Mouse (Mus musculus) midbrain, embryonic 13.5 days (tissue): ENCODE measurements around the gene Aar2. TPM values are rescaled to one million over a fixed set of nuclear protein-coding genes. Genes with fewer than 3 reads are reported as not detected.
"Not testable (repeated sequence)": the region's sequence is repeated elsewhere in the genome, so short reads cannot be mapped to it uniquely, and the experiment has no call there.

Source experiments
- ATAC-seq: fragments of 200-750 bp; cut with Nextera tagmentation; 2 replicates; pipeline ENCODE4 v1.8.0; 2017; ENCODE audit warnings: mild to moderate bottlenecking, moderate TSS enrichment, moderate library complexity
- H3K27ac ChIP-seq: fragments of 300-500 bp; sonication (generic); 2 replicates; pipeline ENCODE4 v1.5.1; 2015; ENCODE audit warnings: inconsistent platforms, mild to moderate bottlenecking, moderate library complexity
- H3K27me3 ChIP-seq: fragments of 300-500 bp; sonication (generic); 2 replicates; pipeline ENCODE4 v1.6.1; 2015; ENCODE audit warnings: mild to moderate bottlenecking, inconsistent platforms
- H3K36me3 ChIP-seq: fragments of 300-500 bp; sonication (generic); 2 replicates; pipeline ENCODE4 v1.6.1; 2015; ENCODE audit warnings: mild to moderate bottlenecking, inconsistent platforms
- H3K4me1 ChIP-seq: fragments of 300-500 bp; sonication (generic); replicated peaks from 2 replicates; pipeline ENCODE4 v1.6.1; 2015; ENCODE audit warnings: inconsistent platforms
- H3K4me2 ChIP-seq: fragments of 300-500 bp; sonication (generic); replicated peaks from 2 replicates; pipeline ENCODE4 v1.6.1; 2015; ENCODE audit warnings: moderate library complexity, mild to moderate bottlenecking, inconsistent platforms
- H3K4me3 ChIP-seq: fragments of 300-500 bp; sonication (generic); replicated peaks from 2 replicates; pipeline ENCODE4 v1.5.1; 2015; ENCODE audit warnings: mild to moderate bottlenecking, inconsistent platforms
- H3K9ac ChIP-seq: fragments of 300-500 bp; sonication (generic); replicated peaks from 2 replicates; pipeline ENCODE4 v1.6.1; 2015; ENCODE audit warnings: mild to moderate bottlenecking, inconsistent platforms
- H3K9me3 ChIP-seq: fragments of 300-500 bp; sonication (generic); 2 replicates; pipeline ENCODE4 v1.6.1; 2016; ENCODE audit warnings: mild to moderate bottlenecking, inconsistent platforms
- WGBS: fragments of 180-500 bp; shearing (Covaris S2); methylation state at CpG from one replicate; pipeline ENCODE4 v1.1.7; 2015; 5-methylcytosine and 5-hydroxymethylcytosine counted together
- polyA plus RNA-seq: library from polyadenylated mRNA; unstranded; fragments of >200 nt; fragmentation: Nextera tagmentation; extraction: Ambion mirVana; gene quantifications from 2 replicates; pipeline ENCODE4 v1.2.1, GENCODE M21; 2015

The Aar2 gene
- polyA plus RNA-seq, result 46.5 and 48.2 TPM in 2 replicates

DNA sequence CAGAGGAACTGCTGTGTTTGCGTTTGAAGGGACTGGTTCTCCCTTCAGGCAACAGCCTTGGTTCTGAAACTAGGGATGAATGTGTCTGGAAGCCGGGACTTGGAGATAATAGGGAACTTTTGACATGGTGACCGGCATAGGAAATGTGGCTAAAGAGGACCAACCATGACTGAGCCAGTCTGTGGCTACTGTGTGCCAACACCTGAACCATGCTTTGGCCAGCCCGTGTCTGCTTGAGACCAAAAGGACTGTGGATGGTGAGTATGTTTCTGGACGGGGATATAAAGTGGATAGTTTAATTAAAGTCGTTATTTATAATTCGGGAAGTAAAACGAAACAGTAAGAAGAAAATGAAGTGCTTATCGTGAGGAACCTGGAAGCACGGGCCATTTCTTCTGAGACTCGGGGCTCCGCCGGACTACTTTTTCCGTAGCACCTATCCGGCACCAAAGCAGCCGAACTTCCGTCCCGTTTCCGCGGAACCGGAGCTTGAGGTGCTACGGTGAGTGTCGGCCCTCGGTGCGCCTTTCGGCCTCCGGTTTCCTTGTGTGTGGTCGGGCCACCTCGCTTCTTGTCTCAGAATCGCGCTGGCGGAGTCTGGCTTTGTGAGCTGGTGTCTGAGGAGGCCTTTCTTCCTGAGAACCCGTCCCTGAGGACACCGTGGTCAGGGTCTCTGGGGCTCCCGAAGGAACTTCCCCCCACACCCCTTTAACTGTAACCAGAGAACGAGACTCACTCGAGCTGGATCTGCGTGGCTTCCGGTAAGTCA, at the start of gene Aar2:
TSS of gene Aar2 (plus strand) at position 462 of the 769 bp plus-strand sequence.
- H3K4me1 ChIP-seq, result peaks cover 28% of the 10 kb centered on the region
- H3K9me3 ChIP-seq, result no peaks in the 10 kb centered on the region
- 6% methylated on average over 39 of the region's 39 CpGs for WGBS
- peak within 1 kb of the TSS; percentile 62 for H3K27ac ChIP-seq
- H3K36me3 ChIP-seq, result peaks cover 14% of the 10 kb centered on the region
- H3K4me3 ChIP-seq, result peak within 1 kb of the TSS; percentile 83
- ATAC-seq, result peak; percentile 75
- peak within 1 kb of the TSS; percentile 84 for H3K9ac ChIP-seq
- H3K27me3 ChIP-seq, result no peaks in the 10 kb centered on the region
- peak within 1 kb of the TSS; percentile 83 for H3K4me2 ChIP-seq

GRCm38 (mm10) chr2:156497915-156498314, 49.5 kb upstream of the Aar2 start:
- Histone ChIP-seq H3K4me2 (no peak overlapping the region), H3K9ac (no peak overlapping the region), H3K27ac (no peak overlapping the region), H3K4me1 (peaks cover 21% of the 10 kb centered on the region), H3K9me3 (no peaks in the 10 kb centered on the region), H3K27me3 (no peaks in the 10 kb centered on the region), H3K4me3 (no peak overlapping the region), H3K36me3 (peaks cover 69% of the 10 kb centered on the region)
- 57% methylated on average over 5 of the region's 5 CpGs for WGBS
- ATAC-seq, result 0 out of 2 replicates have a peak, but pooled peaks have one; percentile 31

DNA sequence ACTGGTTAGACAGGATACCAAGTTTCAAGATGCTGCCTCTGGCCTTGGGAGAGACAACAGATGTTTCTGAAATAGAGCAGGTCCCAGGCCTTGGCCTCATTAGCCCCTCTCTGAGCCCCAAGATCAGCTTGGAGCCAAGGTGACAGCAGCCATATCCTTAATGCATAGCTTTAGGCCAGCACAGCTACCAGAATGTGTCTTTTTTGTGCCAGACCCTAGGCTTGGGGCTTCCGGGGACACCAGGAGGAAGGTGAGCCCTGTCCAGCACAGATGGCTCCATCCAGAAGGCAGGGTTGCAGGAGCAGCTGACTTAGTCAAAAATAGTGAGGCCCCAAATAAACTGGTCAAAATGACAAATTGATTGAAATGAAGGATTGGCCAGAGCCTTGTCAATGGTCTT, 46.4 kb upstream of the Aar2 start:
- Histone ChIP-seq H3K4me2 (no peak overlapping the region), H3K27me3 (no peaks in the 10 kb centered on the region), H3K9ac (no peak overlapping the region), H3K4me3 (no peak overlapping the region), H3K36me3 (peaks cover 79% of the 10 kb centered on the region), H3K27ac (no peak overlapping the region), H3K4me1 (peaks cover 5% of the 10 kb centered on the region), H3K9me3 (no peaks in the 10 kb centered on the region)
- no peak for ATAC-seq
- 97% methylated on average over 1 of the region's 1 CpGs for WGBS

- H3K4me1 ChIP-seq, result no peaks in the 10 kb centered on the region
- no peak overlapping the region for H3K4me3 ChIP-seq
- no peak overlapping the region for H3K27ac ChIP-seq
- H3K9me3 ChIP-seq, result no peaks in the 10 kb centered on the region
- 92% methylated on average over 13 of the region's 13 CpGs for WGBS
- no peak for ATAC-seq
- no peak overlapping the region for H3K4me2 ChIP-seq
- no peak overlapping the region for H3K9ac ChIP-seq
- H3K36me3 ChIP-seq, result peaks cover 84% of the 10 kb centered on the region
- no peaks in the 10 kb centered on the region for H3K27me3 ChIP-seq
Measured at GRCm38 (mm10) chr2:156505533-156505932, 41.9 kb upstream of the Aar2 start.

- Histone ChIP-seq H3K27me3 (no peaks in the 10 kb centered on the region), H3K9ac (no peak overlapping the region), H3K4me3 (no peak overlapping the region), H3K9me3 (no peaks in the 10 kb centered on the region), H3K4me1 (no peaks in the 10 kb centered on the region), H3K27ac (no peak overlapping the region), H3K4me2 (no peak overlapping the region), H3K36me3 (peaks cover 71% of the 10 kb centered on the region)
- no peak for ATAC-seq
- 88% methylated on average over 7 of the region's 7 CpGs for WGBS
Measured at GRCm38 (mm10) chr2:156512028-156512427, 35.4 kb upstream of the Aar2 start.

- Histone ChIP-seq H3K36me3 (peaks cover 66% of the 10 kb centered on the region), H3K4me3 (no peak overlapping the region), H3K4me2 (no peak overlapping the region), H3K27me3 (no peaks in the 10 kb centered on the region), H3K4me1 (no peaks in the 10 kb centered on the region), H3K9me3 (no peaks in the 10 kb centered on the region), H3K9ac (no peak overlapping the region), H3K27ac (no peak overlapping the region)
- no peak for ATAC-seq
- WGBS, result 67% methylated on average over 5 of the region's 6 CpGs
Measured at GRCm38 (mm10) chr2:156512561-156512960, 34.8 kb upstream of the Aar2 start.

GRCm38 (mm10) chr2:156515102-156515501, 32.3 kb upstream of the Aar2 start:
- H3K27ac ChIP-seq, result no peak overlapping the region
- 89% methylated on average over 9 of the region's 9 CpGs for WGBS
- H3K4me3 ChIP-seq, result no peak overlapping the region
- no peaks in the 10 kb centered on the region for H3K4me1 ChIP-seq
- no peak overlapping the region for H3K4me2 ChIP-seq
- no peaks in the 10 kb centered on the region for H3K27me3 ChIP-seq
- ATAC-seq, result no peak
- H3K9ac ChIP-seq, result no peak overlapping the region
- peaks cover 65% of the 10 kb centered on the region for H3K36me3 ChIP-seq
- H3K9me3 ChIP-seq, result no peaks in the 10 kb centered on the region

DNA sequence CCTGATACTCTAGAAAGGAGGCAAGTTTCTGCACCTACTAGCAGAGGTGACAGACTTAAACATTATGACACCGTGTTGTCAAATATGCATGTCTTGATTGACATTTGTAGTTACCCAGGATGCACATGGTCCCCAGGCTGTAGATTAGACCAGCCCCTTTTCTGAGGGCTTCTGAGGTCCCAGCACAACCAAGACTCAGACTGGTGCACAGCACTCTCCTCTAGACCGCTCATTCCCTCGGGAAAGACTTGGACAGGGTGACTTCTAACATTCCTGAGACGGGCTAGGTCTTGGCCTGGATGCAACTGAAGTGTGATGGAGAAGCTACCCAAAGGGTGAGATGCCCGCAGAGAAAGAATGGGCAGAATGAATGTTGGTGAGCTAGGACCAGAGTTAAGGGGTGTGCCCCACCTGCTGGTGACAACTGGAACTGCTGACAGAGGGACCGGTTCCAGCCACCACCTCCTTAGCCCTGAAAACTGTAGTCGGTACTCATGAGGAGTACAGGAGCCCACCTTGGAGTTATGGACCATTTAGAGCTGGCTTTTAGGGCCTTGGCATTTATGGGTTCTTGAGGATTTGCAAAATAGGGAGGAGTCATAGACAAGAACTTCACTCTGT, 31.7 kb upstream of the Aar2 start:
- H3K9me3 ChIP-seq, result no peaks in the 10 kb centered on the region
- H3K4me1 ChIP-seq, result no peaks in the 10 kb centered on the region
- H3K36me3 ChIP-seq, result peaks cover 60% of the 10 kb centered on the region
- H3K9ac ChIP-seq, result no peak overlapping the region
- H3K27me3 ChIP-seq, result no peaks in the 10 kb centered on the region
- WGBS, result 23% methylated on average over 7 of the region's 7 CpGs
- H3K4me2 ChIP-seq, result no peak overlapping the region
- H3K4me3 ChIP-seq, result no peak overlapping the region
- peak; percentile 75 for ATAC-seq
- no peak overlapping the region for H3K27ac ChIP-seq

GRCm38 (mm10) chr2:156516678-156517077, 30.7 kb upstream of the Aar2 start:
- not testable (repeated sequence) for H3K27me3 ChIP-seq, H3K4me3 ChIP-seq, H3K27ac ChIP-seq, H3K9me3 ChIP-seq, H3K4me2 ChIP-seq, H3K9ac ChIP-seq, H3K4me1 ChIP-seq
- WGBS, result 80% methylated on average over 2 of the region's 2 CpGs
- peaks cover 59% of the 10 kb centered on the region for H3K36me3 ChIP-seq
- ATAC-seq, result peak; percentile 84

DNA sequence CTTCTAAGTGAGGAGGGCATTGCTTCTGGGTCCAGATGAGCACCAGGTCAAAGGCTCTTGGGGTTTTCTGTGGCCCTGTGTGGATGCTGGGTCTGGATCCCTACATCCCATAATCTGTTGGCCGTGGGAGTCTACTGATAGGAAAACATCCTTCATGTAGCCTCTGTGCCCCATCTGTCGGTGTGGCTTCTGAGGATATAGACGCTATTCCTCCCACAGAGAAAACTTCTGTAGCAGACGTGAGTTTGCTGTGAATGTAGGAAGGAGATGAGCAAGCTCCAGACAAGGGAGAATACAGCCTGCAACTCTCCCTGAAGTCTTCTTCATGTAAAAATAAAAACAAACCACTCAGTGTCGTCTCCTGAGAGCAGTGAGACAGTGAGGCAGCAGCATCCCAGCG, 29.1 kb upstream of the Aar2 start:
- WGBS, result 84% methylated on average over 6 of the region's 6 CpGs
- peaks cover 62% of the 10 kb centered on the region for H3K36me3 ChIP-seq

DNA sequence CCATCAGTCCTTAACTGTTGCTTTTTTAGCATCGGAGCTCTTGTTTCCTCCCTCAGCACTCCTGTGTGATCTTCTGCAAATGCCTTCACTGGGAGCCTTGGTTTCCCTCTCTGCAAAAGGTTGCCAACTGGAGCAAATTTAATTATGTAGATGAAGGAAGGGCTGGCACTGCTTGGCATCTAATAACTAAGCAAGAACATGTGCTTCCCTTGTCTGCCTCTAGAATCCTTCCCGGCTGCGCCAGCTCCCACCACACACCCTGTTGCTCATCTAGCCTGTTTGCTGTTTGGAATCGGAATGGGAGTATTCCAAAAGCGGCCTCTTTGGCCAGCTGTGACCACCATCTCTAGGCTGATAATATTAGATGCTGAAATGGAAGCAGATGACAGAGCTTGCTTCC, 27.8 kb upstream of the Aar2 start:
- ATAC-seq, result no peak
- Histone ChIP-seq H3K27me3 (no peaks in the 10 kb centered on the region), H3K4me3 (no peak overlapping the region), H3K4me2 (no peak overlapping the region), H3K9ac (no peak overlapping the region), H3K36me3 (peaks cover 53% of the 10 kb centered on the region), H3K4me1 (no peaks in the 10 kb centered on the region), H3K27ac (no peak overlapping the region), H3K9me3 (no peaks in the 10 kb centered on the region)
- WGBS, result 93% methylated on average over 5 of the region's 5 CpGs

More for the DNA sequence above, 29.1 kb upstream of the Aar2 start:
- Histone ChIP-seq H3K27me3 (no peaks in the 10 kb centered on the region), H3K9ac (no peak overlapping the region), H3K27ac (no peak overlapping the region), H3K9me3 (no peaks in the 10 kb centered on the region), H3K4me1 (no peaks in the 10 kb centered on the region), H3K4me3 (no peak overlapping the region), H3K4me2 (no peak overlapping the region)
- ATAC-seq, result no peak

- no peaks in the 10 kb centered on the region for H3K27me3 ChIP-seq
- no peak for ATAC-seq
- H3K4me1 ChIP-seq, result no peaks in the 10 kb centered on the region
- no peak overlapping the region for H3K27ac ChIP-seq
- no peak overlapping the region for H3K9ac ChIP-seq
- H3K9me3 ChIP-seq, result no peaks in the 10 kb centered on the region
- WGBS, result 89% methylated on average over 11 of the region's 11 CpGs
- no peak overlapping the region for H3K4me3 ChIP-seq
- peaks cover 72% of the 10 kb centered on the region for H3K36me3 ChIP-seq
- H3K4me2 ChIP-seq, result no peak overlapping the region
Measured at GRCm38 (mm10) chr2:156522994-156523393, 24.4 kb upstream of the Aar2 start.
